Mouse (Mus musculus): Measurements from ENCODE around the gene Gsn. TPM values are rescaled to one million over a fixed set of nuclear protein-coding genes. Genes with fewer than 3 reads are reported as not detected.

Gsn gene
- polyA plus RNA-seq, 1 experiment, result 282 TPM

GRCm38 (mm10) chr2:35244241-35244640 lies 11.9 kb upstream of the Gsn start:
- Histone ChIP-seq H3K4me3 (no peak overlapping the region), H3K79me2 (ENCODE audit: control insufficient read depth, insufficient read depth) (no peaks in the 10 kb centered on the region), H3K4me2 (ENCODE audit: low read depth) (no peak overlapping the region), H3K36me3 (ENCODE audit: control insufficient read depth, insufficient read depth) (no peaks in the 10 kb centered on the region), H3ac (ENCODE audit: control insufficient read depth, insufficient read length) (no peak overlapping the region), H3K27me3 (ENCODE audit: control insufficient read depth, insufficient read depth, insufficient read length) (no peaks in the 10 kb centered on the region)
- TF ChIP-seq TCF3 (IDR thresholded peaks at IDR 0.05; ENCODE audit: insufficient read length, low read depth) (no peak), MAX (IDR thresholded peaks at IDR 0.05; ENCODE audit: low read depth) (no peak), USF1 (IDR thresholded peaks at IDR 0.05; ENCODE audit: low read depth) (no peak), POLR2AphosphoS2 (IDR thresholded peaks at IDR 0.05; ENCODE audit: insufficient read length, low read depth) (no peak), REST (IDR thresholded peaks at IDR 0.05; ENCODE audit: insufficient read depth, insufficient read length) (no peak), E2F4 (IDR thresholded peaks at IDR 0.05; ENCODE audit: insufficient read depth) (no peak), CEBPB (IDR thresholded peaks at IDR 0.05; ENCODE audit: insufficient read depth, poor library complexity, severe bottlenecking) (no peak), MYOG (IDR thresholded peaks at IDR 0.05; ENCODE audit: control insufficient read depth in 1 of 3, insufficient read depth in 1 of 3, insufficient read length in 2 of 3, low read depth in 2 of 3) (no peak), POLR2A (IDR thresholded peaks at IDR 0.05; ENCODE audit: insufficient read length, low read depth) (no peak), TCF12 (IDR thresholded peaks at IDR 0.05; ENCODE audit: insufficient read depth, poor library complexity, severe bottlenecking) (no peak), MYOD1 (IDR thresholded peaks at IDR 0.05; ENCODE audit: control insufficient read depth in 1 of 3, insufficient read length in 2 of 3, low read depth in 2 of 3) (no peak), SRF (IDR thresholded peaks at IDR 0.05; ENCODE audit: control insufficient read depth, insufficient read length, low read depth) (no peak)

GRCm38 (mm10) chr2:35247763-35248162 lies 8.4 kb upstream of the Gsn start:
- Histone ChIP-seq H3K79me2 (ENCODE audit: control insufficient read depth, insufficient read depth) (no peaks in the 10 kb centered on the region), H3ac (ENCODE audit: control insufficient read depth, insufficient read length) (no peak overlapping the region), H3K27me3 (ENCODE audit: control insufficient read depth, insufficient read depth, insufficient read length) (no peaks in the 10 kb centered on the region), H3K4me2 (ENCODE audit: low read depth) (peak overlapping the region; percentile 20), H3K36me3 (ENCODE audit: control insufficient read depth, insufficient read depth) (no peaks in the 10 kb centered on the region), H3K4me3 (no peak overlapping the region)
- no peak for TF ChIP-seq MAX (IDR thresholded peaks at IDR 0.05; ENCODE audit: low read depth)
- no peak for TF ChIP-seq USF1 (IDR thresholded peaks at IDR 0.05; ENCODE audit: low read depth)
- TF ChIP-seq MYOD1 (IDR thresholded peaks at IDR 0.05; ENCODE audit: control insufficient read depth in 1 of 3, insufficient read length in 2 of 3, low read depth in 2 of 3), result no peak
- TF ChIP-seq E2F4 (IDR thresholded peaks at IDR 0.05; ENCODE audit: insufficient read depth), result no peak
- TF ChIP-seq TCF3 (IDR thresholded peaks at IDR 0.05; ENCODE audit: insufficient read length, low read depth), result no peak
- no peak for TF ChIP-seq SRF (IDR thresholded peaks at IDR 0.05; ENCODE audit: control insufficient read depth, insufficient read length, low read depth)

GRCm38 (mm10) chr2:35252733-35253132 lies 3.4 kb upstream of the Gsn start:
- no peak overlapping the region for H3K4me2 ChIP-seq (ENCODE audit: low read depth)
- H3K79me2 ChIP-seq (ENCODE audit: control insufficient read depth, insufficient read depth), result peaks cover 15% of the 10 kb centered on the region
- no peak overlapping the region for H3ac ChIP-seq (ENCODE audit: control insufficient read depth, insufficient read length)
- H3K4me3 ChIP-seq, result no peak overlapping the region
- TF ChIP-seq MYOG (IDR thresholded peaks at IDR 0.05; ENCODE audit: control insufficient read depth in 1 of 3, insufficient read depth in 1 of 3, insufficient read length in 2 of 3, low read depth in 2 of 3) (no peak), TCF3 (IDR thresholded peaks at IDR 0.05; ENCODE audit: insufficient read length, low read depth) (no peak)
- no peaks in the 10 kb centered on the region for H3K27me3 ChIP-seq (ENCODE audit: control insufficient read depth, insufficient read depth, insufficient read length)
- no peaks in the 10 kb centered on the region for H3K36me3 ChIP-seq (ENCODE audit: control insufficient read depth, insufficient read depth)

- Histone ChIP-seq H3ac (ENCODE audit: control insufficient read depth, insufficient read length) (no peak overlapping the region), H3K27me3 (ENCODE audit: control insufficient read depth, insufficient read depth, insufficient read length) (no peaks in the 10 kb centered on the region), H3K4me3 (no peak overlapping the region), H3K36me3 (ENCODE audit: control insufficient read depth, insufficient read depth) (no peaks in the 10 kb centered on the region), H3K79me2 (ENCODE audit: control insufficient read depth, insufficient read depth) (peaks cover 25% of the 10 kb centered on the region), H3K4me2 (ENCODE audit: low read depth) (no peak overlapping the region)
- no peak for TF ChIP-seq MAX (IDR thresholded peaks at IDR 0.05; ENCODE audit: low read depth)
- no peak for TF ChIP-seq POLR2A (IDR thresholded peaks at IDR 0.05; ENCODE audit: insufficient read length, low read depth)
- no peak for TF ChIP-seq TCF12 (IDR thresholded peaks at IDR 0.05; ENCODE audit: insufficient read depth, poor library complexity, severe bottlenecking)
- no peak for TF ChIP-seq USF1 (IDR thresholded peaks at IDR 0.05; ENCODE audit: low read depth)
- TF ChIP-seq SRF (IDR thresholded peaks at IDR 0.05; ENCODE audit: control insufficient read depth, insufficient read length, low read depth), result no peak
- TF ChIP-seq MYOG (IDR thresholded peaks at IDR 0.05; ENCODE audit: control insufficient read depth in 1 of 3, insufficient read depth in 1 of 3, insufficient read length in 2 of 3, low read depth in 2 of 3), result no peak
- TF ChIP-seq MYOD1 (IDR thresholded peaks at IDR 0.05; ENCODE audit: control insufficient read depth in 1 of 3, insufficient read length in 2 of 3, low read depth in 2 of 3), result no peak
- TF ChIP-seq CEBPB (IDR thresholded peaks at IDR 0.05; ENCODE audit: insufficient read depth, poor library complexity, severe bottlenecking), result no peak
- TF ChIP-seq E2F4 (IDR thresholded peaks at IDR 0.05; ENCODE audit: insufficient read depth), result no peak
- no peak for TF ChIP-seq REST (IDR thresholded peaks at IDR 0.05; ENCODE audit: insufficient read depth, insufficient read length)
- TF ChIP-seq POLR2AphosphoS2 (IDR thresholded peaks at IDR 0.05; ENCODE audit: insufficient read length, low read depth), result no peak
- TF ChIP-seq TCF3 (IDR thresholded peaks at IDR 0.05; ENCODE audit: insufficient read length, low read depth), result no peak
These were observed 2.4 kb upstream of the Gsn start for GRCm38 (mm10) chr2:35253751-35254150.

GRCm38 (mm10) chr2:35255004-35255403 lies 1.2 kb upstream of the Gsn start:
- Histone ChIP-seq H3K36me3 (ENCODE audit: control insufficient read depth, insufficient read depth) (no peaks in the 10 kb centered on the region), H3K27me3 (ENCODE audit: control insufficient read depth, insufficient read depth, insufficient read length) (no peaks in the 10 kb centered on the region)

More at GRCm38 (mm10) chr2:35255004-35255403, 1.2 kb upstream of the Gsn start:
- H3K4me3 ChIP-seq, result no peak overlapping the region
- H3ac ChIP-seq (ENCODE audit: control insufficient read depth, insufficient read length), result no peak overlapping the region
- H3K79me2 ChIP-seq (ENCODE audit: control insufficient read depth, insufficient read depth), result peaks cover 31% of the 10 kb centered on the region
- no peak for TF ChIP-seq MAX (IDR thresholded peaks at IDR 0.05; ENCODE audit: low read depth)
- no peak for TF ChIP-seq TCF3 (IDR thresholded peaks at IDR 0.05; ENCODE audit: insufficient read length, low read depth)
- no peak for TF ChIP-seq POLR2AphosphoS2 (IDR thresholded peaks at IDR 0.05; ENCODE audit: insufficient read length, low read depth)
- no peak for TF ChIP-seq MYOD1 (IDR thresholded peaks at IDR 0.05; ENCODE audit: control insufficient read depth in 1 of 3, insufficient read length in 2 of 3, low read depth in 2 of 3)
- no peak for TF ChIP-seq REST (IDR thresholded peaks at IDR 0.05; ENCODE audit: insufficient read depth, insufficient read length)
- no peak for TF ChIP-seq USF1 (IDR thresholded peaks at IDR 0.05; ENCODE audit: low read depth)
- no peak for TF ChIP-seq TCF12 (IDR thresholded peaks at IDR 0.05; ENCODE audit: insufficient read depth, poor library complexity, severe bottlenecking)
- TF ChIP-seq SRF (IDR thresholded peaks at IDR 0.05; ENCODE audit: control insufficient read depth, insufficient read length, low read depth), result no peak
- no peak for TF ChIP-seq E2F4 (IDR thresholded peaks at IDR 0.05; ENCODE audit: insufficient read depth)
- TF ChIP-seq POLR2A (IDR thresholded peaks at IDR 0.05; ENCODE audit: insufficient read length, low read depth), result no peak
- H3K4me2 ChIP-seq (ENCODE audit: low read depth), result peak overlapping the region; percentile 79
